Mouse (Mus musculus): ENCODE data around the gene Slc37a3. TPM values are rescaled to one million over a fixed set of nuclear protein-coding genes. Genes with fewer than 3 reads are reported as not detected.
"Not testable (repeated sequence)": the region's sequence is repeated elsewhere in the genome, so short reads cannot be mapped to it uniquely, and the experiment has no call there.

Gene Slc37a3
- polyA plus RNA-seq, 1 experiment from 2014 or later = 34.5 TPM

DNA sequence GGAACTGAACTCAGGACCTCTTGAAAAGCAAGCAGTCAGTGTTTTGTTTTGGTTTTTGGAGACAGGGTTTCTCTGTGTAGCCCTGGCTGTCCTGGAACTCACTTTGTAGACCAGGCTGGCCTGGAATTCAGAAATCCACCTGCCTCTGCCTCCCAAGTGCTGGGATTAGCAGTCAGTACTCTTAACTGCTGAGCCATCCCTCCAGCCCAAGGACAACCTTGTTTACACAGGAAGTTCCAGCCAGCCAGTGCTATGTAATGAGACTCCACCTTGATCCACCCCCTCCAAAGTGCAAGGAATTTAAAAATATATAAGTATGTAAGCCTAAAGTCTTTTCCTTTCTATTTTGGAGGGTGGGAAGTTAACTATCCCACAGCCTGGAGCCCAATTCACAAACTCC lies 39.2 kb upstream of the Slc37a3 start:
- H3K27me3 ChIP-seq (ENCODE audit: control insufficient read depth, insufficient read depth, low read length) = peaks cover 11% of the 10 kb centered on the region
- not testable (repeated sequence) for H3K9ac ChIP-seq (ENCODE audit: low read depth, low read length); ATAC-seq (replicated peaks; ENCODE audit: insufficient number of reproducible peaks, low FRiP score, low TSS enrichment); H3K4me3 ChIP-seq (ENCODE audit: low read depth, low read length); H3K4me1 ChIP-seq (ENCODE audit: control insufficient read depth, insufficient read depth, low read length); H3K27ac ChIP-seq (ENCODE audit: low read depth, low read length); H3K9me3 ChIP-seq (replicated peaks; ENCODE audit: control insufficient read depth, low read length); H3K36me3 ChIP-seq (ENCODE audit: control insufficient read depth, insufficient read depth, low read length); H3K4me2 ChIP-seq

DNA sequence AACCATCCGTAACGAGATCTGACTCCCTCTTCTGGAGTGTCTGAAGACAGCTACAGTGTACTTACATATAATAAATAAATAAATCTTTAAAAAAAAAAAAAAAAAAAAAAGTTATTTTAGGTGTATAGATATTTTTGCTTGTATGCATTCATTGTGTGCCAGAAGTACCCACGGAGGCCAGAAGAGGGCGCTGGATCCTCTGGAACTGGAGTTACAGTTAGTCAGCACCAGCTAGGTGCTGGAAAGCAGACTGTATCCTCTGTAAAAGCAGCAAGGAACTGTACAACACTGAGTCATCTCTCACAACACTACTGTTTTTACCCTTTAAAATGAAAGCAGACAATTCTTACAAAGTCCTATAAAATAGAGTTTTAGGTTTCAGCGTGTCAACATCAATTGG lies 38.3 kb upstream of the Slc37a3 start:
- ATAC-seq (replicated peaks; ENCODE audit: insufficient number of reproducible peaks, low FRiP score, low TSS enrichment) = no peak
- 41% methylated on average over 3 of the region's 5 CpGs for WGBS (ENCODE audit: insufficient replicate concordance)
- Histone ChIP-seq H3K27ac (ENCODE audit: low read depth, low read length) (no peak overlapping the region), H3K27me3 (ENCODE audit: control insufficient read depth, insufficient read depth, low read length) (peaks cover 11% of the 10 kb centered on the region), H3K4me2 (no peak overlapping the region), H3K4me1 (ENCODE audit: control insufficient read depth, insufficient read depth, low read length) (0 out of 2 replicates have a peak, but pooled peaks cover 3% of the 10 kb centered on the region), H3K9me3 (replicated peaks; ENCODE audit: control insufficient read depth, low read length) (no peaks in the 10 kb centered on the region), H3K4me3 (ENCODE audit: low read depth, low read length) (no peak overlapping the region), H3K9ac (ENCODE audit: low read depth, low read length) (no peak overlapping the region), H3K36me3 (ENCODE audit: control insufficient read depth, insufficient read depth, low read length) (no peaks in the 10 kb centered on the region)

DNA sequence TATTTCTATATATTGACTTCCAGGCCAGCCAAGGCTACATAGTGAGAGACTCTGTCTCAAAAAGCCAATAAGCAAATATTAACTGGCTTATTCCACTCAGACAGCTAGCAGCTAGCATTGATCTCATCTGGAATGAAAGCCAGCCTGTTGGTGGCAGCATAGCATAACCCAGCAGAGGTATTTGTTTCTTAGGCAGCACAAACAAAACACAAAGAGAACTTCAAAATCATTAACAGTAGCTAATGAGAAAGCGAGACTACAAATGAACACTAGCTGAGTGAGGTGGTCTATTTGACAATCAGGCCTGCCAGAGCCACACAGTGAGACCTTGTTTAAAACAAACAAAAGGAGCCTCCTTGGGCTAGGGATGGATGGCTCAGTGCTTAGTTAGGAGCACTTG lies 36.6 kb upstream of the Slc37a3 start:
- Histone ChIP-seq H3K9me3 (replicated peaks; ENCODE audit: control insufficient read depth, low read length) (no peaks in the 10 kb centered on the region), H3K27ac (ENCODE audit: low read depth, low read length) (no peak overlapping the region), H3K4me2 (no peak overlapping the region), H3K27me3 (ENCODE audit: control insufficient read depth, insufficient read depth, low read length) (peaks cover 10% of the 10 kb centered on the region), H3K9ac (ENCODE audit: low read depth, low read length) (no peak overlapping the region), H3K4me1 (ENCODE audit: control insufficient read depth, insufficient read depth, low read length) (0 out of 2 replicates have a peak, but pooled peaks cover 2% of the 10 kb centered on the region), H3K36me3 (ENCODE audit: control insufficient read depth, insufficient read depth, low read length) (no peaks in the 10 kb centered on the region), H3K4me3 (ENCODE audit: low read depth, low read length) (no peak overlapping the region)
- ATAC-seq (replicated peaks; ENCODE audit: insufficient number of reproducible peaks, low FRiP score, low TSS enrichment) = no peak
- WGBS (ENCODE audit: insufficient replicate concordance) = 82% methylated on average over 1 of the region's 1 CpGs

DNA sequence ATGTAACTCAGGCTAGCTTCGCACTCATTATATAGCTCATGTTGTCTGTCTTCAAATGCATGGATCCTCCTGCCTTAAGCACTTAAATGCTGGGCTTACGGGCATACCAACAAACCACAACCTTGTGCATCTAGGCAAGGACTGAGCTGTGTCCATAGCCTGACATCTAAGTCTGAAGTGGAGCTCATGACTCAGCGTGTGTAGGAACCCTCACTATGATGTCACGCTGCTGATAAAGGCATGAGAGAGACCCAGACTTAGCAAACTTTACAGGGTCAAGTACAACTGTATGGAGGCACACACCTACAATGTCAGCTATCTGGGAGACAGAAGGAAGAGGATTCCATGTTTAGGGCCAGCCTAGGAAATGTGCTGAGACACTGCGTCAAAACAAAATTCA lies 29.0 kb upstream of the Slc37a3 start:
- Histone ChIP-seq H3K9ac (ENCODE audit: low read depth, low read length) (no peak overlapping the region), H3K27me3 (ENCODE audit: control insufficient read depth, insufficient read depth, low read length) (no peaks in the 10 kb centered on the region), H3K4me1 (ENCODE audit: control insufficient read depth, insufficient read depth, low read length) (peaks cover 4% of the 10 kb centered on the region; the same call in 1 of the 2 replicates), H3K9me3 (replicated peaks; ENCODE audit: control insufficient read depth, low read length) (no peaks in the 10 kb centered on the region), H3K4me3 (ENCODE audit: low read depth, low read length) (no peak overlapping the region), H3K4me2 (no peak overlapping the region), H3K27ac (ENCODE audit: low read depth, low read length) (no peak overlapping the region), H3K36me3 (ENCODE audit: control insufficient read depth, insufficient read depth, low read length) (no peaks in the 10 kb centered on the region; the same call in 1 of the 2 replicates)
- WGBS (ENCODE audit: insufficient replicate concordance) = 75% methylated on average over 5 of the region's 5 CpGs
- no peak for ATAC-seq (replicated peaks; ENCODE audit: insufficient number of reproducible peaks, low FRiP score, low TSS enrichment)

DNA sequence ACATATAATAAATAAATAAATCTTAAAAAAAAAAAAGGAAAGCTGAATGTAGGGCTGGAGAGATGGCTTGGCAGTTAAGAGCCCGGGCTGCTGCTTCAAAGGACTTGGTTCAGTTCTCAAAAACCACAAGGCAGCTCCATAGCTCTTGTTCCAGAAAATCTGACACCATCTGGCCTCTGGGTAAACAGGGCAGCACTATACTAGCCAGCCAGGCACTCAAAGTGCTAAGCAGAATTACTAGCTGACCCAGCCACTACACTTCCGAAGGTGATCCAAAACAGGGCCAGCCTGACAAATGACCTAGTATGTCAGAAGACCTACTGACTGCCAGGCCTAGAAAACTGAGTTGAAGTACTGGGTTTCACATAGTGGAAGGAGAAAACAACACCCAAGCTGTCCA lies 25.7 kb upstream of the Slc37a3 start:
- Histone ChIP-seq H3K27ac (ENCODE audit: low read depth, low read length) (no peak overlapping the region), H3K27me3 (ENCODE audit: control insufficient read depth, insufficient read depth, low read length) (no peaks in the 10 kb centered on the region), H3K9ac (ENCODE audit: low read depth, low read length) (no peak overlapping the region), H3K4me3 (ENCODE audit: low read depth, low read length) (no peak overlapping the region), H3K4me2 (no peak overlapping the region), H3K9me3 (replicated peaks; ENCODE audit: control insufficient read depth, low read length) (no peaks in the 10 kb centered on the region), H3K4me1 (ENCODE audit: control insufficient read depth, insufficient read depth, low read length) (peaks cover 4% of the 10 kb centered on the region; the same call in 1 of the 2 replicates), H3K36me3 (ENCODE audit: control insufficient read depth, insufficient read depth, low read length) (no peaks in the 10 kb centered on the region; the same call in 1 of the 2 replicates)
- 87% methylated on average over 2 of the region's 2 CpGs for WGBS (ENCODE audit: insufficient replicate concordance)
- ATAC-seq (replicated peaks; ENCODE audit: insufficient number of reproducible peaks, low FRiP score, low TSS enrichment) = no peak

DNA sequence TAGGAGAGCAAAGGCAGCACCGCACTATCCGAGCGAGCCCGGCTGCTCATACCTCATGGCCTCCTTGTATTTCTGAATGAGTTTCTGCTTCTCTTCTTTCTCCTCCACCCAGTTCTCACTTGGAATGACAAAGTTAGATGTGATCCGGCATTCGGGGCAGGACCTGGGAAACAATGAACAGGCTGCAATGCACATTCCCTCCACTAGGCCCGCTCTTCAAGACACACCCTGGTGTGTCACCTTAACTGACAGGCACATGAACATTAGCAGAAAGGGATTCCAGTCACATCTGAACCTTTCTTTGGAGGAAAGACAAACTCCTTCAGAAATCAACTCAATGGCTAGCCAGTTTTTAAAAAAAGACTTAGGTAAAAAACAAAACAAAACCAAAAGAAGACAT lies 22.9 kb upstream of the Slc37a3 start:
- no peaks in the 10 kb centered on the region for H3K4me1 ChIP-seq (ENCODE audit: control insufficient read depth, insufficient read depth, low read length)
- 74% methylated on average over 7 of the region's 7 CpGs for WGBS (ENCODE audit: insufficient replicate concordance)
- no peaks in the 10 kb centered on the region for H3K9me3 ChIP-seq (replicated peaks; ENCODE audit: control insufficient read depth, low read length)
- H3K9ac ChIP-seq (ENCODE audit: low read depth, low read length) = no peak overlapping the region
- no peak overlapping the region for H3K27ac ChIP-seq (ENCODE audit: low read depth, low read length)
- H3K36me3 ChIP-seq (ENCODE audit: control insufficient read depth, insufficient read depth, low read length) = no peaks in the 10 kb centered on the region; the same call in 1 of the 2 replicates
- H3K4me3 ChIP-seq (ENCODE audit: low read depth, low read length) = no peak overlapping the region
- no peak overlapping the region for H3K4me2 ChIP-seq
- H3K27me3 ChIP-seq (ENCODE audit: control insufficient read depth, insufficient read depth, low read length) = no peaks in the 10 kb centered on the region
- ATAC-seq (replicated peaks; ENCODE audit: insufficient number of reproducible peaks, low FRiP score, low TSS enrichment) = no peak

DNA sequence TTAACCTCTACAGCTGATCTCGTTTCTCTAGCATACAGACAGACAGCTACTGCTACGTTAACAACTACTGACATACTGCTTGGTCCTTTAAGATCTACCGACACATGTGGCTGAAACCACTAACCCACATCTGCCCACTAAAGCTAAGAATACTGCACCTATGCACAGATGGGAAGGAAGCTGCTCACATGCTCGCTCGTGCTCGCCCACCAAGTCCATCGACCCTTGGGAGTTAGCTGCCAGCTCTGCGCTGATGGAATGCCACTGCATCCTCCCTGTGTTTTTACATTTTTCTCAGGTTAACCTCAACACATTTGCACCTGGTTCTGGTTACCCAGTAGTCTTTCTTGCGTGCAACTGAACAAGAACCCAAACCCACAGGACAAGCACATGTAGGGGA lies 20.9 kb upstream of the Slc37a3 start:
- H3K9ac ChIP-seq (ENCODE audit: low read depth, low read length) = no peak overlapping the region
- H3K27me3 ChIP-seq (ENCODE audit: control insufficient read depth, insufficient read depth, low read length) = no peaks in the 10 kb centered on the region
- no peak for ATAC-seq (replicated peaks; ENCODE audit: insufficient number of reproducible peaks, low FRiP score, low TSS enrichment)
- 90% methylated on average over 9 of the region's 9 CpGs for WGBS (ENCODE audit: insufficient replicate concordance)
- H3K27ac ChIP-seq (ENCODE audit: low read depth, low read length) = no peak overlapping the region
- no peaks in the 10 kb centered on the region for H3K9me3 ChIP-seq (replicated peaks; ENCODE audit: control insufficient read depth, low read length)
- no peaks in the 10 kb centered on the region for H3K36me3 ChIP-seq (ENCODE audit: control insufficient read depth, insufficient read depth, low read length)
- no peaks in the 10 kb centered on the region for H3K4me1 ChIP-seq (ENCODE audit: control insufficient read depth, insufficient read depth, low read length)
- H3K4me3 ChIP-seq (ENCODE audit: low read depth, low read length) = no peak overlapping the region
- H3K4me2 ChIP-seq = no peak overlapping the region

DNA sequence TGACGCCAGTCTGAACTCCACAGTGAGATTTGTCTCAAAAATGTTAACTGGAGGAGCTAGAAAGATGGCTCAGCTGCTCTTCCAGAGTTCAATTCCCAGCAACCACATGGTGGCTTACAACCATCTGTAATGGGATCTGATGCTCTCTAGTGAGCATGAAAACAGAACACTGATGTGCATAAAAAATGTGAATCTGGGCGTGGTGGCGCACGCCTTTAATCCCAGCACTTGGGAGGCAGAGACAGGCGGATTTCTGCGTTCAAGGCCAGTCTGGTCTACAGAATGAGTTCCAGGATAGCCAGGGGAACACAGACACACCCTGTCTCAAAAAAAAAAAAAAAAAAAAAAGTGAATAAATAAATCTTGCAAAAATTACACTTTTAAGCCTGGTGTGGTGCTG lies 19.6 kb upstream of the Slc37a3 start:
- Histone ChIP-seq H3K4me1 (ENCODE audit: control insufficient read depth, insufficient read depth, low read length) (no peaks in the 10 kb centered on the region), H3K9ac (ENCODE audit: low read depth, low read length) (no peak overlapping the region), H3K27ac (ENCODE audit: low read depth, low read length) (no peak overlapping the region), H3K27me3 (ENCODE audit: control insufficient read depth, insufficient read depth, low read length) (no peaks in the 10 kb centered on the region), H3K9me3 (replicated peaks; ENCODE audit: control insufficient read depth, low read length) (no peaks in the 10 kb centered on the region), H3K4me3 (ENCODE audit: low read depth, low read length) (no peak overlapping the region), H3K4me2 (no peak overlapping the region), H3K36me3 (ENCODE audit: control insufficient read depth, insufficient read depth, low read length) (no peaks in the 10 kb centered on the region)
- ATAC-seq (replicated peaks; ENCODE audit: insufficient number of reproducible peaks, low FRiP score, low TSS enrichment) = no peak
- 92% methylated on average over 6 of the region's 6 CpGs for WGBS (ENCODE audit: insufficient replicate concordance)

DNA sequence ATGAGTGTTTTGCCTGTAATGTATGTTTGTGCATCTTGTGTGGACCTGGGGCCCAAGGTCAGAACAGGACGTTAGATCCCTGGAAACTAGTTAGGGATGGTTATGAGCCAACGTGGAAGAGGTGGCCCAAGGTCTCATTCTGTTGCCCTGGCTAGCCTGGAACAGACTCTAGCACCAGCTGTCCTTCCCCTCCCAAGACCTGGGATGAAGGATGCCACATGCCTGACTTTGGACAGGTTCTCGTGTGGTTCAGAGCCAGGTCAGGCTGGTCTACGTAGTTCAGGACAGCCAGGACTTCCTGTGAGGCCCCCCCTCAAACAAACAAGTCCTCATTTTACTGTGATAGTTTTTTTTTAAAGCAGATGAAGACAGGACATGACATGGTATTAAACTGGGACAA lies 18.4 kb upstream of the Slc37a3 start:
- H3K4me1 ChIP-seq (ENCODE audit: control insufficient read depth, insufficient read depth, low read length) = no peaks in the 10 kb centered on the region
- no peak overlapping the region for H3K9ac ChIP-seq (ENCODE audit: low read depth, low read length)
- H3K36me3 ChIP-seq (ENCODE audit: control insufficient read depth, insufficient read depth, low read length) = no peaks in the 10 kb centered on the region
- no peak overlapping the region for H3K4me3 ChIP-seq (ENCODE audit: low read depth, low read length)
- H3K9me3 ChIP-seq (replicated peaks; ENCODE audit: control insufficient read depth, low read length) = no peaks in the 10 kb centered on the region
- H3K27ac ChIP-seq (ENCODE audit: low read depth, low read length) = no peak overlapping the region
- H3K27me3 ChIP-seq (ENCODE audit: control insufficient read depth, insufficient read depth, low read length) = no peaks in the 10 kb centered on the region
- no peak overlapping the region for H3K4me2 ChIP-seq
- WGBS (ENCODE audit: insufficient replicate concordance) = 68% methylated on average over 4 of the region's 4 CpGs
- no peak for ATAC-seq (replicated peaks; ENCODE audit: insufficient number of reproducible peaks, low FRiP score, low TSS enrichment)
